Comparison of ENCODE assay signal across 5 mouse cellular contexts in genomic region chr3:95857050-95857449, GRCm38 (mm10). TPM values are rescaled to one million over a fixed set of nuclear protein-coding genes. Genes with fewer than 3 reads are reported as not detected.
DNase-seq lines count a peak whose midpoint lies in the region; ATAC-seq and TF ChIP-seq lines count a peak whose summit lies in the region.
"Not testable (repeated sequence)": the region's sequence is repeated elsewhere in the genome, so short reads cannot be mapped to it uniquely, and the experiment has no call there.
"Had no signal": no experiment of that assay in that cellular context is flagged by ENCODE, and none has a peak within 500 bp of the region (broad histone marks: within the 10 kb centered on the region; RNA-seq: fewer than 3 reads in every experiment).

No protein-coding gene starts in this region.

- H3K4me3 ChIP-seq in CH12.LX (replicated peaks in 1 of 3; ENCODE audit: low read depth in 2 of 3, low read length in 2 of 3, poor library complexity in 1 of 3); MEL (ENCODE audit: control insufficient read depth in 1 of 2, insufficient read depth in 1 of 2, low read depth in 2 of 2, low read length in 2 of 2); liver, embryonic 12.5 days; liver, embryonic 15.5 days (replicated peaks): not testable (repeated sequence)

- H3K4me2 ChIP-seq in CH12.LX (ENCODE audit: insufficient read depth, low read depth, poor library complexity, severe bottlenecking); liver, embryonic 12.5 days: not testable (repeated sequence)
- H3K4me2 ChIP-seq in liver, embryonic 15.5 days = 0 out of 2 replicates have a peak overlapping the region, but pooled peaks have one; percentile 78

- H3K27ac ChIP-seq in CH12.LX (ENCODE audit: insufficient read depth, low read depth); MEL (ENCODE audit: control insufficient read depth, low read depth, low read length); liver, embryonic 15.5 days (replicated peaks): not testable (repeated sequence)
- H3K27ac ChIP-seq in liver, embryonic 12.5 days = peak overlapping the region; percentile 76; the same call in 1 of the 2 replicates

- not testable (repeated sequence) for TF ChIP-seq RAD21 in CH12.LX (IDR thresholded peaks at IDR 0.05; ENCODE audit: low read depth, low read length); MEL (IDR thresholded peaks at IDR 0.05; ENCODE audit: low read depth, low read length)

- peaks cover 22% of the 10 kb centered on the region for H3K79me2 ChIP-seq in CH12.LX (replicated peaks; ENCODE audit: control insufficient read depth, extremely low read depth, insufficient read depth, poor library complexity, severe bottlenecking)
- peaks cover 27% of the 10 kb centered on the region for H3K79me2 ChIP-seq in MEL (ENCODE audit: control insufficient read depth, insufficient read depth, low read length, poor library complexity)

- TF ChIP-seq EP300 in CH12.LX (IDR thresholded peaks at IDR 0.05; ENCODE audit: low read length); MEL (IDR thresholded peaks at IDR 0.05; ENCODE audit: low read depth in 1 of 2, low read length in 2 of 2): not testable (repeated sequence)

- not testable (repeated sequence) for TF ChIP-seq POLR2A in CH12.LX (IDR thresholded peaks at IDR 0.05; ENCODE audit: low read depth, low read length); MEL (IDR thresholded peaks at IDR 0.05; ENCODE audit: control insufficient read depth in 1 of 2, insufficient read depth in 1 of 2, low read depth in 1 of 2, low read length in 2 of 2, poor library complexity in 1 of 2)

- not testable (repeated sequence) for ATAC-seq in liver, embryonic 12.5 days; liver, embryonic 15.5 days (ENCODE audit: insufficient read depth)

- in situ Hi-C loops in CH12.LX (cut with MboI; ENCODE audit: low pct_ligation_motif_present, low pct_unique_long_range_greater_than_20kb, low sequenced_read_pairs) = loop anchor here (10.0 kb wide), 1 partner anchor 198 kb away; the partner anchor contains the start of gene Vps45

- not testable (repeated sequence) for H3K9me3 ChIP-seq in CH12.LX (replicated peaks; ENCODE audit: low read length); MEL (replicated peaks; ENCODE audit: insufficient read depth, low read length); liver, embryonic 12.5 days (replicated peaks); liver, embryonic 15.5 days (replicated peaks)

- WGBS in liver, embryonic 12.5 days (ENCODE audit: insufficient replicate concordance) = 71% methylated on average over 1 of the region's 1 CpGs
- 77% methylated on average over 1 of the region's 1 CpGs for whole genome bisulfite sequencing in liver, embryonic 15.5 days (ENCODE audit: insufficient replicate concordance)

- not testable (repeated sequence) for H3K27me3 ChIP-seq in CH12.LX (replicated peaks); MEL (ENCODE audit: control insufficient read depth in 1 of 2, insufficient read depth in 2 of 2, low read length in 2 of 2); liver, embryonic 12.5 days (replicated peaks); liver, embryonic 15.5 days

- dilution Hi-C loops in CH12.LX (cut with MboI; ENCODE audit: extremely low pct_ligation_motif_present, extremely low pct_unique_long_range_greater_than_20kb, low sequenced_read_pairs) = not testable (repeated sequence)

- DNase-seq in CH12.LX (ENCODE audit: extremely low read depth) = not testable (repeated sequence)
- DNase-seq in MEL (ENCODE audit: low read depth, low spot score) = peak; percentile 48

- TF ChIP-seq CTCF in CH12.LX (conservative IDR thresholded peaks at IDR 0.05 in 1 of 2, IDR thresholded peaks at IDR 0.05 in 1 of 2; ENCODE audit: low read depth in 2 of 2, low read length in 2 of 2); MEL (IDR thresholded peaks at IDR 0.05 in 2 of 3, conservative IDR thresholded peaks at IDR 0.05 in 1 of 3; ENCODE audit: control insufficient read depth in 1 of 3, insufficient read depth in 1 of 3, low read depth in 2 of 3, low read length in 3 of 3, poor library complexity in 1 of 3, severe bottlenecking in 1 of 3): not testable (repeated sequence)

- not testable (repeated sequence) for H3K9ac ChIP-seq in CH12.LX (ENCODE audit: insufficient read depth, low read depth); MEL (ENCODE audit: control insufficient read depth, low read depth, low read length, poor library complexity, severe bottlenecking); liver, embryonic 12.5 days; liver, embryonic 15.5 days

- H3K4me1 ChIP-seq in CH12.LX (ENCODE audit: control insufficient read depth in 1 of 2, insufficient read depth in 2 of 2) = peaks cover 0 to 13% of the 10 kb centered on the region in 2 experiments; a peak in 1 of 4 replicates
- H3K4me1 ChIP-seq in MEL (ENCODE audit: control insufficient read depth in 1 of 2, insufficient read depth in 2 of 2, low read length in 2 of 2) = not testable (repeated sequence)
- peaks cover 34% of the 10 kb centered on the region for H3K4me1 ChIP-seq in liver, embryonic 12.5 days
- peaks cover 34% of the 10 kb centered on the region for H3K4me1 ChIP-seq in liver, embryonic 15.5 days (replicated peaks)

- H3K36me3 ChIP-seq in CH12.LX (replicated peaks in 1 of 2; ENCODE audit: control insufficient read depth in 1 of 2, insufficient read depth in 1 of 2, low read length in 1 of 2) (peaks cover 9 to 31% of the 10 kb centered on the region in 2 experiments), MEL (ENCODE audit: control insufficient read depth in 1 of 2, insufficient read depth in 2 of 2, low read length in 2 of 2) (peaks cover 16 to 31% of the 10 kb centered on the region in 2 experiments)
- peaks cover 25% of the 10 kb centered on the region for H3K36me3 ChIP-seq in liver, embryonic 12.5 days
- peaks cover 16% of the 10 kb centered on the region for H3K36me3 ChIP-seq in liver, embryonic 15.5 days (replicated peaks)

TF ChIP-seq in CH12.LX, 34 proteins besides CTCF, POLR2A, EP300 and RAD21:
- TF ChIP-seq ZNF384 (IDR thresholded peaks at IDR 0.05; ENCODE audit: low read depth, low read length) = 0 out of 2 replicates have a peak, but pooled peaks have one; percentile 19

TF ChIP-seq in MEL, 35 proteins besides CTCF, POLR2A, EP300 and RAD21:
- TF ChIP-seq TBP (IDR thresholded peaks at IDR 0.05; ENCODE audit: low read depth, low read length) = peak; percentile 91

RNA-seq across cellular contexts. Expression of gene Prpf3, which starts 1.4 kb away (rescaled TPM):
- total RNA-seq in CH12.LX (2012; rRNA removed) (27.1 and 35.7 TPM in 2 replicates), CH12.LX (2014; rRNA removed) (11.0 and 11.5 TPM in 2 replicates), MEL (2012; rRNA removed) (109 and 126 TPM in 2 replicates)
- polyA plus RNA-seq in CH12.LX (2012; ENCODE audit: insufficient read length, low read depth) (67.8 and 83.9 TPM in 2 replicates), MEL (2012; ENCODE audit: insufficient read depth in 1 of 2, insufficient read length in 2 of 2, low read depth in 1 of 2, low replicate concordance in 2 of 2, missing spikeins in 1 of 2) (100 to 1,000 TPM; 199 to 277 TPM)
- polyA plus RNA-seq in liver, embryonic 12.5 days (2016; fragmentation: Nextera tagmentation; extraction: Ambion mirVana) = 41.4 and 44.3 TPM in 2 replicates
- polyA plus RNA-seq in liver, embryonic 15.5 days (2015; fragmentation: Nextera tagmentation; extraction: Ambion mirVana) = 22.7 and 23.9 TPM in 2 replicates

RNA-seq across cellular contexts. Expression of gene Mrps21, which starts 14.3 kb away (rescaled TPM):
- total RNA-seq in CH12.LX (2012; rRNA removed) (317 and 415 TPM in 2 replicates), CH12.LX (2014; rRNA removed) (453 and 557 TPM in 2 replicates), MEL (2012; rRNA removed) (524 and 586 TPM in 2 replicates)
- polyA plus RNA-seq in CH12.LX (2012; ENCODE audit: insufficient read length, low read depth) (251 and 292 TPM in 2 replicates), MEL (2012; ENCODE audit: insufficient read depth in 1 of 2, insufficient read length in 2 of 2, low read depth in 1 of 2, low replicate concordance in 2 of 2, missing spikeins in 1 of 2) (100 to 1,000 TPM in 1 of 2 experiments, not detected in 1; 469 TPM)
- 280 and 285 TPM in 2 replicates for polyA plus RNA-seq in liver, embryonic 12.5 days (2016; fragmentation: Nextera tagmentation; extraction: Ambion mirVana)
- polyA plus RNA-seq in liver, embryonic 15.5 days (2015; fragmentation: Nextera tagmentation; extraction: Ambion mirVana) = 141 and 166 TPM in 2 replicates

RNA-seq across cellular contexts. Expression of gene Ciart, which starts 25.0 kb away (rescaled TPM):
- total RNA-seq in CH12.LX (2012; rRNA removed) (0.88 and 1.0 TPM in 2 replicates), CH12.LX (2014; rRNA removed) (1.0 and 1.2 TPM in 2 replicates), MEL (2012; rRNA removed) (4.9 and 18.5 TPM in 2 replicates)
- polyA plus RNA-seq in CH12.LX (2012; ENCODE audit: insufficient read length, low read depth) (5.1 and 5.8 TPM in 2 replicates), MEL (2012; ENCODE audit: insufficient read depth in 1 of 2, insufficient read length in 2 of 2, low read depth in 1 of 2, low replicate concordance in 2 of 2, missing spikeins in 1 of 2) (10 to 100 TPM in 1 of 2 experiments, not detected in 1; 23.8 TPM)
- polyA plus RNA-seq in liver, embryonic 12.5 days (2016; fragmentation: Nextera tagmentation; extraction: Ambion mirVana) = 2.4 and 2.8 TPM in 2 replicates
- polyA plus RNA-seq in liver, embryonic 15.5 days (2015; fragmentation: Nextera tagmentation; extraction: Ambion mirVana) = 1.2 and 1.4 TPM in 2 replicates

RNA-seq across cellular contexts. Expression of gene BC028528, which starts 34.8 kb away (rescaled TPM):
- 15.6 and 17.2 TPM in 2 replicates for total RNA-seq in CH12.LX (2012; rRNA removed)
- total RNA-seq in CH12.LX (2014; rRNA removed) = 40.6 and 54.0 TPM in 2 replicates
- polyA plus RNA-seq in CH12.LX (2012; ENCODE audit: insufficient read length, low read depth) = 43.9 and 46.1 TPM in 2 replicates
- total RNA-seq in MEL (2012; rRNA removed) = 7.4 and 12.2 TPM in 2 replicates
- polyA plus RNA-seq in MEL (2012; ENCODE audit: insufficient read depth in 1 of 2, insufficient read length in 2 of 2, low read depth in 1 of 2, low replicate concordance in 2 of 2, missing spikeins in 1 of 2) = 10 to 100 TPM in 1 of 2 experiments, not detected in 1; 13.6 TPM
- 6.7 and 8.2 TPM in 2 replicates for polyA plus RNA-seq in liver, embryonic 12.5 days (2016; fragmentation: Nextera tagmentation; extraction: Ambion mirVana)
- 6.6 and 7.0 TPM in 2 replicates for polyA plus RNA-seq in liver, embryonic 15.5 days (2015; fragmentation: Nextera tagmentation; extraction: Ambion mirVana)
- polyA plus RNA-seq: G1E had no signal

RNA-seq across cellular contexts. Expression of gene Aph1a, which starts 36.7 kb away (rescaled TPM):
- 63.8 and 69.4 TPM in 2 replicates for total RNA-seq in CH12.LX (2012; rRNA removed)
- 45.5 and 46.6 TPM in 2 replicates for total RNA-seq in CH12.LX (2014; rRNA removed)
- 59.9 and 62.2 TPM in 2 replicates for polyA plus RNA-seq in CH12.LX (2012; ENCODE audit: insufficient read length, low read depth)
- 110 and 127 TPM in 2 replicates for total RNA-seq in MEL (2012; rRNA removed)
- polyA plus RNA-seq in MEL (2012; ENCODE audit: insufficient read depth in 1 of 2, insufficient read length in 2 of 2, low read depth in 1 of 2, low replicate concordance in 2 of 2, missing spikeins in 1 of 2) = 100 to 1,000 TPM in 1 of 2 experiments, not detected in 1; 170 TPM
- polyA plus RNA-seq in liver, embryonic 12.5 days (2016; fragmentation: Nextera tagmentation; extraction: Ambion mirVana) = 16.5 and 19.0 TPM in 2 replicates
- 11.8 and 13.3 TPM in 2 replicates for polyA plus RNA-seq in liver, embryonic 15.5 days (2015; fragmentation: Nextera tagmentation; extraction: Ambion mirVana)
